Comparison of ENCODE assay signal across 21 mouse cellular contexts in the genomic region with DNA sequence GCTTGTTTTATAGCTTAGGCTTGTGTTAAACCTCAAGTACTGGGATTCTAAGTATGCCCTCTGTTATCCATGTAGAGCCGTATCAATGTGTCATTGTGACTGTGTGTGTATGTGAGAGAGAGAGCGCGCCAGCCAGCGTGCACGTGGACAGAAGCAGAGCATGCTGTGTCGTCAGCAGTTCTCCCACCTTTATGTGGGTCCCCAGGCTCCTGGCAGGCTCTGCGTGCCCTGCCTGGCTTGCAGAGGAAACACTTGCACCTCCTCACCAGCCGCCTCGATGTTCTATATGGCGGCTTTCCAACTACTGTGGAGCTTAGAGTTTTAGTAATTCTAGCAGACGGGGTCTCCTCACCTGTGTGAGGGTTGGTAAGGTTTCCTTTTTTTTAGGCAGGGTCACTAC.
"Had no signal": no experiment of that assay in that cellular context is flagged by ENCODE, and none has a peak within 500 bp of the region (broad histone marks: within the 10 kb centered on the region; RNA-seq: fewer than 3 reads in every experiment).

No protein-coding gene starts in this region.

- H3K9me3 ChIP-seq: intestine, embryonic 15.5 days; neural tube, embryonic 12.5 days; neural tube, embryonic 15.5 days had no signal

- H3K27ac ChIP-seq: intestine, embryonic 15.5 days; kidney, postnatal 0 days; layer of hippocampus, adult 2 months; liver, embryonic 14.5 days; neural tube, embryonic 12.5 days; neural tube, embryonic 15.5 days; stomach, postnatal 0 days had no signal

- H3K27me3 ChIP-seq: intestine, embryonic 15.5 days; neural tube, embryonic 12.5 days; neural tube, embryonic 15.5 days had no signal

- ATAC-seq: intestine, embryonic 15.5 days had no signal

- H3K9ac ChIP-seq: intestine, embryonic 15.5 days; liver, embryonic 14.5 days; neural tube, embryonic 12.5 days; neural tube, embryonic 15.5 days had no signal

- H3K4me1 ChIP-seq: intestine, embryonic 15.5 days; neural tube, embryonic 12.5 days; neural tube, embryonic 15.5 days had no signal

- DNase-seq: kidney, adult 18-20 months; kidney, adult 9 months; kidney, postnatal 25 days; layer of hippocampus, adult 9-11 months; lung, adult 18-20 months; lung, postnatal 14 days; lung, postnatal 4 days; midbrain, embryonic 14.5 days; right cerebral cortex, adult 18-20 months; right cerebral cortex, postnatal 14 days; right cerebral cortex, postnatal 4 days; thymus, adult 2 months; thymus, postnatal 14 days had no signal

- H3K4me2 ChIP-seq: intestine, embryonic 15.5 days; midbrain, embryonic 11.5 days; neural tube, embryonic 12.5 days; neural tube, embryonic 15.5 days had no signal

- H3K4me3 ChIP-seq: intestine, embryonic 15.5 days; layer of hippocampus, adult 2 months; neural tube, embryonic 12.5 days; neural tube, embryonic 15.5 days had no signal
